Mouse (Mus musculus) spleen, adult 18-20 months (tissue): ENCODE measurements around the gene Ppp4r2.
"Not testable (repeated sequence)": the region's sequence is repeated elsewhere in the genome, so short reads cannot be mapped to it uniquely, and the experiment has no call there.

ENCODE experiments used
- DNase-seq, 2 experiments: peaks; one replicate each; pipeline ENCODE4 v3.0.0; 2022; ENCODE audit warnings: mixed read lengths in 2 of 2

Gene Ppp4r2

GRCm38 (mm10) chr6:100831751-100832150 is 1.7 kb upstream of the Ppp4r2 start:
- DNase-seq = no peak

- peak; percentile 45 to 58 for DNase-seq
Measured at GRCm38 (mm10) chr6:100833811-100834481, 524 bp downstream of the Ppp4r2 start.

GRCm38 (mm10) chr6:100834489-100835160 is 1.2 kb downstream of the Ppp4r2 start:
- no peak for DNase-seq

GRCm38 (mm10) chr6:100845058-100845457 is 11.6 kb downstream of the Ppp4r2 start:
- no peak for DNase-seq

- no peak for DNase-seq
Measured at GRCm38 (mm10) chr6:100847264-100847663, 13.8 kb downstream of the Ppp4r2 start.

- no peak for DNase-seq
Measured at GRCm38 (mm10) chr6:100848682-100849375, 15.4 kb downstream of the Ppp4r2 start.

- DNase-seq = no peak
Measured at GRCm38 (mm10) chr6:100850671-100851081, 17.3 kb downstream of the Ppp4r2 start.

- DNase-seq = no peak
Measured at GRCm38 (mm10) chr6:100851083-100851482, 17.7 kb downstream of the Ppp4r2 start.

GRCm38 (mm10) chr6:100865321-100865720 is 31.9 kb downstream of the Ppp4r2 start:
- DNase-seq = no peak

GRCm38 (mm10) chr6:100865788-100866187 is 32.4 kb downstream of the Ppp4r2 start:
- DNase-seq = not testable (repeated sequence)

- DNase-seq = not testable (repeated sequence)
Measured at GRCm38 (mm10) chr6:100866246-100866645, 32.8 kb downstream of the Ppp4r2 start.

GRCm38 (mm10) chr6:100868863-100869262 is 35.4 kb downstream of the Ppp4r2 start:
- no peak for DNase-seq

GRCm38 (mm10) chr6:100869909-100870308 is 36.5 kb downstream of the Ppp4r2 start:
- DNase-seq = no peak

GRCm38 (mm10) chr6:100873191-100873590 is 39.8 kb downstream of the Ppp4r2 start:
- no peak for DNase-seq

GRCm38 (mm10) chr6:100875862-100876623 is 42.6 kb downstream of the Ppp4r2 start:
- DNase-seq = peak in 1 of 2 experiments; percentile 62

GRCm38 (mm10) chr6:100876624-100877017 is 43.2 kb downstream of the Ppp4r2 start:
- DNase-seq = no peak

- DNase-seq = no peak
Measured at GRCm38 (mm10) chr6:100878546-100878945, 45.1 kb downstream of the Ppp4r2 start.

- no peak for DNase-seq
Measured at GRCm38 (mm10) chr6:100879607-100880006, 46.2 kb downstream of the Ppp4r2 start.

- DNase-seq = no peak
Measured at GRCm38 (mm10) chr6:100881657-100882056, 48.2 kb downstream of the Ppp4r2 start.

GRCm38 (mm10) chr6:100882381-100883213 is 49.2 kb downstream of the Ppp4r2 start:
- peak in 1 of 2 experiments; percentile 60 for DNase-seq

GRCm38 (mm10) chr6:100883233-100883632 is 49.8 kb downstream of the Ppp4r2 start:
- DNase-seq = peak in 1 of 2 experiments; percentile 18
